Mouse (Mus musculus): ENCODE measurements around the gene Myom1. TPM values are rescaled to one million over a fixed set of nuclear protein-coding genes. Genes with fewer than 3 reads are reported as not detected.

Myom1 gene
- polyA plus RNA-seq, 1 experiment from 2014 or later: 4.7 TPM

DNA sequence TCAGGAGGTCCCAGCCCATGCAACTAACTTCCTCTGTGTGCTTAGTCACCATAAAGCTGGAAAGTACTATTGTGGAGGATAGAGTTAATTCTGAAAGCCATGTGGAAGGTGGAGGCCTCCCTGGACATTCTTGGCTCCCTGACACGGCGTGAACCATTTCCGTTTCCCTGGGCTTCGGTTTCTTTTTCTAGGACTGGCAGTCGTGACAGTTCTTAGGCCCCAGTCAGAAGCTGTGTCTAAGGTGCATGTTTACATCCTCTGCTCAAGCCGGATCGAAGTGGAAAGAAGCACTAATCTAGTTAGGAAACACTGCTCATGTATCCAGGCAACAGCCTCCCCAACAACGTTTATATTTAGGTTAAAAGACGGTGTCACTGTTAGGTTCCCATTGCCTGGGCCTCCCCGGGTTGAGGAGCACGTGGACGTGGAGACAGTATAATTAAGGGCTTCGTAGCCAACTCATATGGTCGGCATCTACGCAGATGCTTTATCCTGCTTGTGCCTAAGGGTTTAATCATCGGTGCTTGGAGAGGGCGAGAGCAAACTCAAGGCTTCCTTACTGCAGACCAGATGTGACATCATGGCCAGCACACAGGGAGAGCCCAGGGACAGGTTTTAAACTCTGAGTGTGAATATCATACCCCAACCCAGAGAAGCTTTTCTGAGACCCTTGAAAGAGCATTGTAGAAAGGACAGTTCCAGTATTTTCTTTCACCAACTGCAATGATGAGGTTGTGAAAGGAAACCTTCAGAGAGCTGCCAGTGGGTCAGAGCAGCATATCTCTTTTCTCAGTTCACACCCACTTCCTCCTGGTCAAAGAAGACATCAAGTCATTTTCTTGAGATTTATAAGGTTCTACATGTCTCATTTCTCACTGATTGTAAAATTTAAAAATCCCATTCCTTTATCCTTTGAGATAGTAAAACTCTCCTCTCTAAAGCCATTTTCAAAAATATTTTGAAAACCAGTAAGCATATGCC lies 100.4 kb downstream of the Myom1 start:
- no peak overlapping the region for H3K4me3 ChIP-seq (ENCODE audit: low read depth, low read length)
- H3K27me3 ChIP-seq (ENCODE audit: control insufficient read depth, insufficient read depth, low read length): no peaks in the 10 kb centered on the region
- no peaks in the 10 kb centered on the region for H3K4me1 ChIP-seq (ENCODE audit: control insufficient read depth, insufficient read depth, low read length)
- no peak overlapping the region for H3K9ac ChIP-seq (ENCODE audit: low read length)
- no peak overlapping the region for H3K4me2 ChIP-seq (ENCODE audit: low read depth)
- H3K9me3 ChIP-seq (ENCODE audit: control insufficient read depth, low read length): no peaks in the 10 kb centered on the region
- H3K36me3 ChIP-seq (ENCODE audit: control insufficient read depth, insufficient read depth, low read length): no peaks in the 10 kb centered on the region
- no peak for ATAC-seq (ENCODE audit: insufficient read depth, low FRiP score, low TSS enrichment)
- H3K27ac ChIP-seq (ENCODE audit: low read depth, low read length): no peak overlapping the region
- DNase-seq (ENCODE audit: low spot score): no peak
- WGBS: 76% methylated on average over 17 of the region's 17 CpGs

DNA sequence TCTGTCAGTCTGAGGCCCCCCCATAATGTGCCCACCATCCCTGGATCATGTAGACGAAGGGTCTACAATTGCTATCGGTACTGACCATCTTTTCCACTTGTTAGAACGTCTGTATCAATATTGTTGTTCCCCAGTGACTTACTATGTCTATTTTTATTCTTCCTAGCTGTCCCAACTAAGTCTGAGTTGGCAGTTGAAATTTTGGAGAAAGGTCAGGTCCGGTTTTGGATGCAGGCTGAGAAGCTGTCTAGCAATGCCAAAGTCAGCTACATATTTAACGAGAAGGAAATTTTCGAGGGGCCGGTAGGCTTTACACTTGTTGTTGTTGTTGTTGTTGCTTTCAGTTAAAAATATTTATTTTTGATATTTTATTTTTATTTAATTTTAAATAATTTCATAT lies 102.9 kb downstream of the Myom1 start:
- Histone ChIP-seq H3K4me1 (ENCODE audit: control insufficient read depth, insufficient read depth, low read length) (no peaks in the 10 kb centered on the region), H3K9me3 (ENCODE audit: control insufficient read depth, low read length) (no peaks in the 10 kb centered on the region), H3K36me3 (ENCODE audit: control insufficient read depth, insufficient read depth, low read length) (no peaks in the 10 kb centered on the region), H3K9ac (ENCODE audit: low read length) (no peak overlapping the region), H3K4me2 (ENCODE audit: low read depth) (no peak overlapping the region), H3K4me3 (ENCODE audit: low read depth, low read length) (no peak overlapping the region), H3K27ac (ENCODE audit: low read depth, low read length) (no peak overlapping the region), H3K27me3 (ENCODE audit: control insufficient read depth, insufficient read depth, low read length) (no peaks in the 10 kb centered on the region)
- no peak for DNase-seq (ENCODE audit: low spot score)
- WGBS: 95% methylated on average over 7 of the region's 7 CpGs
- ATAC-seq (ENCODE audit: insufficient read depth, low FRiP score, low TSS enrichment): no peak

DNA sequence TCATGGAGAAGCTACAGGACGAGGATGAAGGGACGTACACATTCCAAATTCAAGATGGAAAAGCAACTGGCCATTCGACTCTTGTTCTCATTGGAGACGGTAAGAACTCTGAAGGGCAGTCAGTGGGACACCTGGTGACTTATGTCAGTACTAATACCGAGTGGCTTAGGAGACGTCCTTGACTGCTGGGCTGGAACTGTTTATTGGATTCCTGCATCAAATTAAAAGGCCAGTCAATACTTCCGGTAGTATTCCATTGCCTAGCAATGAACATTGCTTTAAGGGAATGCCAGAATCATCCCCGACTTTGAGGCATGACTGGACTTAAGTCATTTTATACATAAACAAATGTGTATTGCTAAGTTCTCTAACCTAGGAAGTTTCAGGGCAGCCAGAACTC lies 103.8 kb downstream of the Myom1 start:
- WGBS: 79% methylated on average over 8 of the region's 8 CpGs
- no peak for ATAC-seq (ENCODE audit: insufficient read depth, low FRiP score, low TSS enrichment)

DNA sequence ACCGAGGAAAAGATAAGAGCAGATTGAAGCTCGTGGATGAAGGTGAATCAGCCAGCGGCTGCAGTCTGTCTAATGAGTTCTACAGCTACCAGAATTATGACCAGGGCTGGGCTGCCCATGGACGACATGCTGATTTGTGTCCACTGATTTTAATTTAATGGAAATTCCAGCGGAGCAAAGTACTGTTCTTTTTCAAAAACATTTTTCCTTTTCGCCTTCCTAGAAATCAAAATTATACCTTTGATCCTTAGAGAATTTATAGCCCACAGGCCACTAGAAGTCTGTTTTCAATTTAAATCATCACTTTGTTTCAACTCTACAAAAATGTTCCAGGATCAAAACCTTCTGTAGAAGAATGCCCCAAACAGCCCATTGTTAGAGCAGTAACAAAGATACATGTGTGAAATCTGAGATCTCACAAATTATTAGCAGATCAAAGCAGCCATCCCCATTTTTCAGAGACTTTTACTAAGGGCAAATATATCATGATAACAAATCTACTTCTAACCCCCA lies 108.4 kb downstream of the Myom1 start:
- Histone ChIP-seq H3K27me3 (ENCODE audit: control insufficient read depth, insufficient read depth, low read length) (no peaks in the 10 kb centered on the region), H3K27ac (ENCODE audit: low read depth, low read length) (no peak overlapping the region), H3K4me1 (ENCODE audit: control insufficient read depth, insufficient read depth, low read length) (no peaks in the 10 kb centered on the region), H3K36me3 (ENCODE audit: control insufficient read depth, insufficient read depth, low read length) (no peaks in the 10 kb centered on the region), H3K4me2 (ENCODE audit: low read depth) (no peak overlapping the region), H3K4me3 (ENCODE audit: low read depth, low read length) (no peak overlapping the region), H3K9ac (ENCODE audit: low read length) (no peak overlapping the region), H3K9me3 (ENCODE audit: control insufficient read depth, low read length) (no peaks in the 10 kb centered on the region)
- WGBS: 60% methylated on average over 6 of the region's 6 CpGs
- ATAC-seq (ENCODE audit: insufficient read depth, low FRiP score, low TSS enrichment) (no peak), DNase-seq (ENCODE audit: low spot score) (no peak)

More for the DNA sequence above, 103.8 kb downstream of the Myom1 start:
- Histone ChIP-seq H3K4me1 (ENCODE audit: control insufficient read depth, insufficient read depth, low read length) (no peaks in the 10 kb centered on the region), H3K4me3 (ENCODE audit: low read depth, low read length) (no peak overlapping the region), H3K36me3 (ENCODE audit: control insufficient read depth, insufficient read depth, low read length) (no peaks in the 10 kb centered on the region), H3K27me3 (ENCODE audit: control insufficient read depth, insufficient read depth, low read length) (no peaks in the 10 kb centered on the region), H3K27ac (ENCODE audit: low read depth, low read length) (no peak overlapping the region), H3K9ac (ENCODE audit: low read length) (no peak overlapping the region), H3K4me2 (ENCODE audit: low read depth) (no peak overlapping the region), H3K9me3 (ENCODE audit: control insufficient read depth, low read length) (no peaks in the 10 kb centered on the region)
- no peak for DNase-seq (ENCODE audit: low spot score)

DNA sequence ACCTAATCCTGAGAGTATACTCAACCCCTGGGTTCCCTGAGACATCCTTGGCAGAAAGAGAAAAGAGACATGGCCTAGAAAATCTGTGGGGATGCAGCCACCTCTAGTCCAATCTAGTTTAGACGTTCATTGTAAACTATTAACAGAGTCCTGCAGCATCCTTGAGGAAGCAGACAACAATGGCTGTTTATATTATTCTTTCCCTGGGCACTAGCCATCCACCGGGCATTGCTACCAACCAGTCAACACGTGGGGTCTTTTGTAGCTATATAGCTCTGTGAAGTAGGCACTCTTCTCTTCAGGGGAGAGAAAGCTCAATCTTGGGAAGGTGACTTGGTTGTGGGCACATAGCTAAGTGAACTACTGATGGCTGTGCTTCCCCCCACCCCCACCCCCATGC lies 110.3 kb downstream of the Myom1 start:
- Histone ChIP-seq H3K4me1 (ENCODE audit: control insufficient read depth, insufficient read depth, low read length) (no peaks in the 10 kb centered on the region), H3K27ac (ENCODE audit: low read depth, low read length) (no peak overlapping the region), H3K36me3 (ENCODE audit: control insufficient read depth, insufficient read depth, low read length) (no peaks in the 10 kb centered on the region), H3K9ac (ENCODE audit: low read length) (no peak overlapping the region), H3K27me3 (ENCODE audit: control insufficient read depth, insufficient read depth, low read length) (no peaks in the 10 kb centered on the region), H3K9me3 (ENCODE audit: control insufficient read depth, low read length) (no peaks in the 10 kb centered on the region), H3K4me3 (ENCODE audit: low read depth, low read length) (no peak overlapping the region), H3K4me2 (ENCODE audit: low read depth) (no peak overlapping the region)
- ATAC-seq (ENCODE audit: insufficient read depth, low FRiP score, low TSS enrichment) (no peak), DNase-seq (ENCODE audit: low spot score) (no peak)
- 84% methylated on average over 3 of the region's 3 CpGs for WGBS

DNA sequence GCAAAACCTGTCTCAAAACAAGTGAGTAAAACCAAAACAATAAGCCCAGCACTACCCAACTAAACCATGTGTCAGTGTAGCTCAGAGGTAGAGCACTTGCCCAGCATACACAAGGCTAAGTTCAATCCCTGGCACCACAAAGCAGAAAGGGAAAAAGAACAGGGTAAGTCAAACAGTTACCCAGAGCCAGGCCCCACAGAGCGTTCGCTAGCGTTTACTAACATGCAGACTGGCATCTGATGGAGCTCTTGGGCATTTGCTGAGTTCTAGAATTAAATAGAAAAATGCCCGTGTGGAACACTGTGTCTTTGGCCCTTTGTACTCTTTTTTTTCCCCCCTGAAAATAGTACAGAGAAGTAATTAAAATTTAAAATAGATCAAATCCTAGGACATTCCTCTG lies 111.8 kb downstream of the Myom1 start:
- H3K36me3 ChIP-seq (ENCODE audit: control insufficient read depth, insufficient read depth, low read length): no peaks in the 10 kb centered on the region
- no peaks in the 10 kb centered on the region for H3K4me1 ChIP-seq (ENCODE audit: control insufficient read depth, insufficient read depth, low read length)
- 81% methylated on average over 4 of the region's 4 CpGs for WGBS
- H3K9ac ChIP-seq (ENCODE audit: low read length): no peak overlapping the region
- ATAC-seq (ENCODE audit: insufficient read depth, low FRiP score, low TSS enrichment): no peak
- no peak overlapping the region for H3K4me3 ChIP-seq (ENCODE audit: low read depth, low read length)
- H3K27me3 ChIP-seq (ENCODE audit: control insufficient read depth, insufficient read depth, low read length): no peaks in the 10 kb centered on the region
- DNase-seq (ENCODE audit: low spot score): no peak
- H3K27ac ChIP-seq (ENCODE audit: low read depth, low read length): no peak overlapping the region
- H3K9me3 ChIP-seq (ENCODE audit: control insufficient read depth, low read length): no peaks in the 10 kb centered on the region
- no peak overlapping the region for H3K4me2 ChIP-seq (ENCODE audit: low read depth)

DNA sequence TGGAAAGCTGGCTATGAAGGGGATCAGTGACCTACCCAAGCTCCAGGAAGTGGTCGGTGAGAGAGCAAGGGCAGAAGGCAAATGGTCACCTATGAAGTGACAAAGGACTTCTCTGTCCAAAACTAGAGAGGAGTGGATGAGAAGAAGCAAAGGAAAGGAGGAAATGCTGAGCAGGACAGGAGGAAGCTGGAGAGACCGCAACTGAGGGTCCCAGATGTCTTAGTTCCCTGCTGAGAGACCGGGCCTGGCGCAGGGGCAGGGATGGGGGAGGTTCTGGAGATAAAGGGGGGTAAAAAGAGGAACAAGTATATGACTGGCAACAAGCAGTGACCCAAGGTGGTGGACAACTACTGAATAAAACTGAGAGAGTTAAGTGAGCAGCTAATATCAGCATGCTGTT lies 115.5 kb downstream of the Myom1 start:
- Histone ChIP-seq H3K4me3 (ENCODE audit: low read depth, low read length) (no peak overlapping the region), H3K4me1 (ENCODE audit: control insufficient read depth, insufficient read depth, low read length) (no peaks in the 10 kb centered on the region), H3K27ac (ENCODE audit: low read depth, low read length) (no peak overlapping the region), H3K36me3 (ENCODE audit: control insufficient read depth, insufficient read depth, low read length) (no peaks in the 10 kb centered on the region), H3K9me3 (ENCODE audit: control insufficient read depth, low read length) (no peaks in the 10 kb centered on the region), H3K9ac (ENCODE audit: low read length) (no peak overlapping the region), H3K4me2 (ENCODE audit: low read depth) (no peak overlapping the region), H3K27me3 (ENCODE audit: control insufficient read depth, insufficient read depth, low read length) (no peaks in the 10 kb centered on the region)
- 91% methylated on average over 4 of the region's 4 CpGs for WGBS
- DNase-seq (ENCODE audit: low spot score) (no peak), ATAC-seq (ENCODE audit: insufficient read depth, low FRiP score, low TSS enrichment) (no peak)

DNA sequence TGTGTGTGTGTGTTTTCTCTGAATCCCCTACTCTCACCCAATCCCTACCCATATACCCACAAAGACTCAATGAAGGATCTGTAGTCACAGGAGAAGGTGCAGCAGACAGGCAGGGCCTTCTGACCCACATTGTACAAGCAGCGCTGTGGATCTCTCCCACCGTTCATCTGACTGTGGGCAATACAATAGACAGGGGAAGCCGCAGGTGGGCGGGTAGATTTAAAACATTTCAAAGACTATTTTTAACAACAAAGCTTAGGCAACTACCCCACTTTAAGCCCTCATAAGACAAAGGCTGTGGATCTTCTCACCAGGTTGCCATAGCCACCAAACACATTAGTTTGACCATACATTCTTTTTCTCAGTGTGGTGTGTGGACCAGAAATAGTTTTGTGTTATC lies 116.2 kb downstream of the Myom1 start:
- 70% methylated on average over 4 of the region's 4 CpGs for WGBS
- Histone ChIP-seq H3K27ac (ENCODE audit: low read depth, low read length) (no peak overlapping the region), H3K27me3 (ENCODE audit: control insufficient read depth, insufficient read depth, low read length) (no peaks in the 10 kb centered on the region), H3K4me1 (ENCODE audit: control insufficient read depth, insufficient read depth, low read length) (no peaks in the 10 kb centered on the region), H3K9ac (ENCODE audit: low read length) (no peak overlapping the region), H3K36me3 (ENCODE audit: control insufficient read depth, insufficient read depth, low read length) (no peaks in the 10 kb centered on the region), H3K9me3 (ENCODE audit: control insufficient read depth, low read length) (no peaks in the 10 kb centered on the region), H3K4me3 (ENCODE audit: low read depth, low read length) (no peak overlapping the region), H3K4me2 (ENCODE audit: low read depth) (no peak overlapping the region)
- DNase-seq (ENCODE audit: low spot score) (no peak), ATAC-seq (ENCODE audit: insufficient read depth, low FRiP score, low TSS enrichment) (no peak)

DNA sequence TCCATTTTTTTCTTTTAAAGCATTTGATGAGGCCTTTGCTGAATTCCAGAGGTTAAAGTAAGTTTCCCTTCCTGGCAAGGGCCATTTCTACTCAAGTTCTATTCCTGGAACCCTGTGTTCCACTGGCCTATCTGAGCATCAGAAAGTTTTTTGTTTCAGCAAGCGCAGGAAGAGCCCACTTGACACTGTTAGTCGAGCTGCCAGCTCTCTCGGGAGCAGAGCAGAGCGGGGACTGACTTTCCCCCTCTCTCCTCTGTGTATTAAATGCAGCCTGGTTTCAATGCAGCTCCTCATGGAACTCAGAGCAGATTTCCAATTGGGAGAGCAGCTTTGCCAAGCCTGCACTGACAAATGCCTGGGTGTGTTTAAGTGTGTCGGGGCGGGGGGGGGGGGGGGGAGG lies 118.2 kb downstream of the Myom1 start:
- ATAC-seq (ENCODE audit: insufficient read depth, low FRiP score, low TSS enrichment) (no peak), DNase-seq (ENCODE audit: low spot score) (no peak)
- H3K4me3 ChIP-seq (ENCODE audit: low read depth, low read length): no peak overlapping the region
- no peaks in the 10 kb centered on the region for H3K27me3 ChIP-seq (ENCODE audit: control insufficient read depth, insufficient read depth, low read length)
- H3K9ac ChIP-seq (ENCODE audit: low read length): no peak overlapping the region
- 64% methylated on average over 4 of the region's 6 CpGs for WGBS
- H3K27ac ChIP-seq (ENCODE audit: low read depth, low read length): no peak overlapping the region
- no peaks in the 10 kb centered on the region for H3K4me1 ChIP-seq (ENCODE audit: control insufficient read depth, insufficient read depth, low read length)
- no peaks in the 10 kb centered on the region for H3K36me3 ChIP-seq (ENCODE audit: control insufficient read depth, insufficient read depth, low read length)
- H3K9me3 ChIP-seq (ENCODE audit: control insufficient read depth, low read length): no peaks in the 10 kb centered on the region
- no peak overlapping the region for H3K4me2 ChIP-seq (ENCODE audit: low read depth)
